ENCODE assay signal across 18 mouse cellular contexts in the genomic region with DNA sequence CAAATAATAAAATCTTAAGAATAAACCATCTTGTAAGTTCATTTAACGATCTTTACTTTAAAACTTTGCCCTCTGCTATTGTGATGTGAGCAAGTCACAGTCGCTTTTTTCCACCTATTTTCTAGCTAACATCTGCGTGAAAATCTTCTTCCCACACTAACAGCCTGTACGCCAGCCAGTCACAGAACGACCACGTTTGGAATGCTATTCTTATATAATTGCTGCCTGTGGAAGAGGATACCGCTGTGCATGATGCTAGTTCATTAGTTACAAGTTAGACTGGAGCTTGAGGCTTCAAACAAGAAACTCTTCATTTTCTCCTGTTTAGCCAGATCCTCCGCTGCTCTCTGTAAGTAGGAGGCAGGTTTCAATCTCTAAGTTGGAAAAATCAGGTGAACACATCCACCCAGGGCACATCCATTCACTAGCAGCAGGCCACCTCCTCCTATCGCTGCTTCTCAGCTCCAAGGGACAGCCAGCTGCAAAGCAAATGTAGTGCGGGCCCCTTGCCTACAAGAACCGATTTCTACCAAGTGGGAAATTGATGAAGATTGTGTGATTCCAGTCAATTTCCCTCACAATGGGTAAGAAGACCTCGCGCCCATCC.
A peak's percentile ranks its signal among the peaks of the same experiment; 100 is the strongest.
DNase-seq lines count a peak whose midpoint lies in the region; ATAC-seq lines count a peak whose summit lies in the region.
"Had no signal": no experiment of that assay in that cellular context is flagged by ENCODE, and none has a peak within 500 bp of the region (broad histone marks: within the 10 kb centered on the region; RNA-seq: fewer than 3 reads in every experiment).

No protein-coding gene starts in this region.

- no peaks in the 10 kb centered on the region for H3K4me1 ChIP-seq in heart, embryonic 11.5 days (ENCODE audit: control insufficient read depth, insufficient read depth, low read length)
- no peaks in the 10 kb centered on the region for H3K4me1 ChIP-seq in liver, embryonic 11.5 days (replicated peaks; ENCODE audit: control insufficient read depth, insufficient read depth, low read length)
- H3K4me1 ChIP-seq: hindbrain, embryonic 10.5 days; limb, embryonic 10.5 days; neural tube, embryonic 12.5 days had no signal

- no peak for ATAC-seq in heart, embryonic 11.5 days (replicated peaks; ENCODE audit: insufficient number of reproducible peaks, low FRiP score, low TSS enrichment)
- no peak for ATAC-seq in liver, embryonic 11.5 days (replicated peaks; ENCODE audit: low FRiP score)
- ATAC-seq: forebrain, embryonic 16.5 days had no signal

- H3K27me3 ChIP-seq in heart, embryonic 11.5 days (ENCODE audit: control insufficient read depth, insufficient read depth, low read length), result no peaks in the 10 kb centered on the region
- no peaks in the 10 kb centered on the region for H3K27me3 ChIP-seq in liver, embryonic 11.5 days (replicated peaks; ENCODE audit: control insufficient read depth, insufficient read depth, low read length)
- H3K27me3 ChIP-seq: neural tube, embryonic 12.5 days had no signal

- H3K36me3 ChIP-seq in heart, embryonic 11.5 days (ENCODE audit: control insufficient read depth, insufficient read depth, low read length), result no peaks in the 10 kb centered on the region
- no peaks in the 10 kb centered on the region for H3K36me3 ChIP-seq in liver, embryonic 11.5 days (ENCODE audit: control insufficient read depth, insufficient read depth, low read length)
- H3K36me3 ChIP-seq: hindbrain, embryonic 10.5 days; limb, embryonic 10.5 days; neural tube, embryonic 12.5 days had no signal

- DNase-seq in retina, embryonic 14.5 days (ENCODE audit: low spot score), result peak; percentile 2
- no peak for DNase-seq in retina, postnatal 1 day
- peak; percentile 32 to 71 for DNase-seq in layer of hippocampus, adult 18-20 months (ENCODE audit: low spot score in 2 of 2)
- DNase-seq in left cerebral cortex, adult 8-10 months (ENCODE audit: low spot score in 2 of 2), result peak; percentile 3 to 13
- DNase-seq in natural killer cell, adult 2 months (ENCODE audit: low spot score in 2 of 2), result no peak
- DNase-seq in liver, embryonic 11.5 days (ENCODE audit: low spot score), result no peak
- DNase-seq: adrenal gland, postnatal 14 days; B cell, adult 2 months; gastrocnemius, postnatal 25 days; lung, postnatal 10 days; thymus, postnatal 36 days had no signal

- 78% methylated on average over 13 of the region's 13 CpGs for WGBS in heart, embryonic 11.5 days (ENCODE audit: insufficient replicate concordance)
- 79% methylated on average over 13 of the region's 13 CpGs for WGBS in liver, embryonic 11.5 days

- H3K4me2 ChIP-seq in heart, embryonic 11.5 days, result no peak overlapping the region
- no peak overlapping the region for H3K4me2 ChIP-seq in liver, embryonic 11.5 days
- H3K4me2 ChIP-seq: midbrain, embryonic 11.5 days; neural tube, embryonic 12.5 days had no signal

- H3K27ac ChIP-seq in heart, embryonic 11.5 days (ENCODE audit: low read depth, low read length), result no peak overlapping the region
- H3K27ac ChIP-seq in liver, embryonic 11.5 days (ENCODE audit: low read depth, low read length), result no peak overlapping the region
- H3K27ac ChIP-seq: hindbrain, embryonic 10.5 days; limb, embryonic 10.5 days; liver, embryonic 14.5 days; neural tube, embryonic 12.5 days had no signal

- no peak overlapping the region for H3K9ac ChIP-seq in heart, embryonic 11.5 days (ENCODE audit: low read depth, low read length)
- H3K9ac ChIP-seq in liver, embryonic 11.5 days (ENCODE audit: low read depth, low read length), result no peak overlapping the region
- H3K9ac ChIP-seq: liver, embryonic 14.5 days; neural tube, embryonic 12.5 days had no signal

- H3K9me3 ChIP-seq in heart, embryonic 11.5 days (replicated peaks; ENCODE audit: control insufficient read depth, low read length), result no peaks in the 10 kb centered on the region
- no peaks in the 10 kb centered on the region for H3K9me3 ChIP-seq in liver, embryonic 11.5 days (ENCODE audit: control insufficient read depth, low read length)
- H3K9me3 ChIP-seq: hindbrain, embryonic 10.5 days; limb, embryonic 10.5 days; neural tube, embryonic 12.5 days had no signal

- no peak overlapping the region for H3K4me3 ChIP-seq in heart, embryonic 11.5 days (ENCODE audit: low read depth, low read length)
- H3K4me3 ChIP-seq in liver, embryonic 11.5 days (ENCODE audit: low read depth, low read length), result no peak overlapping the region
- H3K4me3 ChIP-seq: hindbrain, embryonic 10.5 days; limb, embryonic 10.5 days; neural tube, embryonic 12.5 days had no signal

Comparison
In these comparisons a context has a peak if more than half of its experiments do, and no peak if none do; other contexts are left out.
1. DNase-seq: peak in retina, embryonic 14.5 days (single experiment), layer of hippocampus, adult 18-20 months (2 of 2) and left cerebral cortex, adult 8-10 months (2 of 2); none in retina, postnatal 1 day (single experiment), natural killer cell, adult 2 months (0 of 2) and liver, embryonic 11.5 days (single experiment).